Mouse (Mus musculus): ENCODE data around the gene Cabp7. TPM values are rescaled to one million over a fixed set of nuclear protein-coding genes. Genes with fewer than 3 reads are reported as not detected.
A peak's percentile ranks its signal among the peaks of the same experiment; 100 is the strongest.

The Cabp7 gene
- polyA plus RNA-seq, 1 experiment from 2014 or later: 0.19 TPM

- Histone ChIP-seq H3K27me3 (ENCODE audit: control insufficient read depth, insufficient read depth, low read length) (peaks cover 69% of the 10 kb centered on the region), H3K36me3 (ENCODE audit: control insufficient read depth, insufficient read depth, low read length) (no peaks in the 10 kb centered on the region), H3K4me2 (ENCODE audit: low read depth, severe bottlenecking) (no peak overlapping the region), H3K9ac (ENCODE audit: low read length) (no peak overlapping the region), H3K27ac (replicated peaks; ENCODE audit: low read depth, low read length) (no peak overlapping the region), H3K4me3 (ENCODE audit: low read depth, low read length) (no peak overlapping the region), H3K9me3 (ENCODE audit: control insufficient read depth, low read length) (no peaks in the 10 kb centered on the region), H3K4me1 (ENCODE audit: control insufficient read depth, insufficient read depth, low read length) (peaks cover 13% of the 10 kb centered on the region)
- WGBS: 67% methylated on average over 6 of the region's 6 CpGs
- no peak for ATAC-seq (ENCODE audit: insufficient number of reproducible peaks, low FRiP score, low TSS enrichment, low read depth)
- DNase-seq (ENCODE audit: low spot score): no peak
Measured at GRCm38 (mm10) chr11:4744691-4745090, 1.9 kb downstream of the Cabp7 start.

- DNase-seq (ENCODE audit: low spot score) (no peak), ATAC-seq (ENCODE audit: insufficient number of reproducible peaks, low FRiP score, low TSS enrichment, low read depth) (no peak)
- Histone ChIP-seq H3K9me3 (ENCODE audit: control insufficient read depth, low read length) (no peaks in the 10 kb centered on the region), H3K4me2 (ENCODE audit: low read depth, severe bottlenecking) (no peak overlapping the region), H3K9ac (ENCODE audit: low read length) (no peak overlapping the region), H3K4me3 (ENCODE audit: low read depth, low read length) (no peak overlapping the region), H3K36me3 (ENCODE audit: control insufficient read depth, insufficient read depth, low read length) (peaks cover 2% of the 10 kb centered on the region; the same call in 1 of the 2 replicates), H3K27ac (replicated peaks; ENCODE audit: low read depth, low read length) (no peak overlapping the region), H3K27me3 (ENCODE audit: control insufficient read depth, insufficient read depth, low read length) (peaks cover 31% of the 10 kb centered on the region), H3K4me1 (ENCODE audit: control insufficient read depth, insufficient read depth, low read length) (peaks cover under 1% of the 10 kb centered on the region; the same call in 1 of the 2 replicates)
- WGBS: 56% methylated on average over 5 of the region's 5 CpGs
Measured at GRCm38 (mm10) chr11:4740785-4741184, 5.8 kb downstream of the Cabp7 start.

- no peak overlapping the region for H3K4me3 ChIP-seq (ENCODE audit: low read depth, low read length)
- WGBS: 95% methylated on average over 16 of the region's 16 CpGs
- 0 out of 2 replicates have a peak, but pooled peaks cover 2% of the 10 kb centered on the region for H3K4me1 ChIP-seq (ENCODE audit: control insufficient read depth, insufficient read depth, low read length)
- ATAC-seq (ENCODE audit: insufficient number of reproducible peaks, low FRiP score, low TSS enrichment, low read depth): no peak
- no peak overlapping the region for H3K4me2 ChIP-seq (ENCODE audit: low read depth, severe bottlenecking)
- peaks cover 11% of the 10 kb centered on the region for H3K27me3 ChIP-seq (ENCODE audit: control insufficient read depth, insufficient read depth, low read length)
- peaks cover 2% of the 10 kb centered on the region; the same call in 1 of the 2 replicates for H3K36me3 ChIP-seq (ENCODE audit: control insufficient read depth, insufficient read depth, low read length)
- H3K9me3 ChIP-seq (ENCODE audit: control insufficient read depth, low read length): no peaks in the 10 kb centered on the region
- no peak overlapping the region for H3K9ac ChIP-seq (ENCODE audit: low read length)
- no peak overlapping the region for H3K27ac ChIP-seq (replicated peaks; ENCODE audit: low read depth, low read length)
- DNase-seq (ENCODE audit: low spot score): no peak
Measured at GRCm38 (mm10) chr11:4738719-4739118, 7.9 kb downstream of the Cabp7 start.

- Histone ChIP-seq H3K9me3 (ENCODE audit: control insufficient read depth, low read length) (no peaks in the 10 kb centered on the region), H3K27me3 (ENCODE audit: control insufficient read depth, insufficient read depth, low read length) (peaks cover 4% of the 10 kb centered on the region; the same call in 1 of the 2 replicates), H3K4me1 (ENCODE audit: control insufficient read depth, insufficient read depth, low read length) (0 out of 2 replicates have a peak, but pooled peaks cover 2% of the 10 kb centered on the region), H3K27ac (replicated peaks; ENCODE audit: low read depth, low read length) (no peak overlapping the region), H3K4me3 (ENCODE audit: low read depth, low read length) (no peak overlapping the region), H3K9ac (ENCODE audit: low read length) (no peak overlapping the region), H3K36me3 (ENCODE audit: control insufficient read depth, insufficient read depth, low read length) (peaks cover 2% of the 10 kb centered on the region; the same call in 1 of the 2 replicates), H3K4me2 (ENCODE audit: low read depth, severe bottlenecking) (no peak overlapping the region)
- 87% methylated on average over 10 of the region's 10 CpGs for WGBS
- DNase-seq (ENCODE audit: low spot score) (no peak), ATAC-seq (ENCODE audit: insufficient number of reproducible peaks, low FRiP score, low TSS enrichment, low read depth) (no peak)
Measured at GRCm38 (mm10) chr11:4737682-4738081, 8.9 kb downstream of the Cabp7 start.

GRCm38 (mm10) chr11:4736355-4736754 lies 10.2 kb downstream of the Cabp7 start:
- H3K9ac ChIP-seq (ENCODE audit: low read length): no peak overlapping the region
- peaks cover 2% of the 10 kb centered on the region; the same call in 1 of the 2 replicates for H3K36me3 ChIP-seq (ENCODE audit: control insufficient read depth, insufficient read depth, low read length)
- H3K4me1 ChIP-seq (ENCODE audit: control insufficient read depth, insufficient read depth, low read length): 0 out of 2 replicates have a peak, but pooled peaks cover 2% of the 10 kb centered on the region
- DNase-seq (ENCODE audit: low spot score) (no peak), ATAC-seq (ENCODE audit: insufficient number of reproducible peaks, low FRiP score, low TSS enrichment, low read depth) (0 out of 2 replicates have a peak, but pooled peaks have one; percentile 6)
- no peak overlapping the region for H3K27ac ChIP-seq (replicated peaks; ENCODE audit: low read depth, low read length)
- no peaks in the 10 kb centered on the region for H3K9me3 ChIP-seq (ENCODE audit: control insufficient read depth, low read length)
- H3K27me3 ChIP-seq (ENCODE audit: control insufficient read depth, insufficient read depth, low read length): no peaks in the 10 kb centered on the region
- H3K4me3 ChIP-seq (ENCODE audit: low read depth, low read length): no peak overlapping the region
- no peak overlapping the region for H3K4me2 ChIP-seq (ENCODE audit: low read depth, severe bottlenecking)
- WGBS: 47% methylated on average over 6 of the region's 6 CpGs

GRCm38 (mm10) chr11:4734179-4734578 lies 12.4 kb downstream of the Cabp7 start:
- Histone ChIP-seq H3K4me1 (ENCODE audit: control insufficient read depth, insufficient read depth, low read length) (0 out of 2 replicates have a peak, but pooled peaks cover 2% of the 10 kb centered on the region), H3K36me3 (ENCODE audit: control insufficient read depth, insufficient read depth, low read length) (peaks cover 2% of the 10 kb centered on the region; the same call in 1 of the 2 replicates), H3K9ac (ENCODE audit: low read length) (no peak overlapping the region), H3K27me3 (ENCODE audit: control insufficient read depth, insufficient read depth, low read length) (no peaks in the 10 kb centered on the region), H3K9me3 (ENCODE audit: control insufficient read depth, low read length) (no peaks in the 10 kb centered on the region), H3K4me2 (ENCODE audit: low read depth, severe bottlenecking) (no peak overlapping the region), H3K4me3 (ENCODE audit: low read depth, low read length) (no peak overlapping the region), H3K27ac (replicated peaks; ENCODE audit: low read depth, low read length) (no peak overlapping the region)
- DNase-seq (ENCODE audit: low spot score) (peak; percentile 45), ATAC-seq (ENCODE audit: insufficient number of reproducible peaks, low FRiP score, low TSS enrichment, low read depth) (no peak)
- 38% methylated on average over 12 of the region's 12 CpGs for WGBS

GRCm38 (mm10) chr11:4731781-4732180 lies 14.8 kb downstream of the Cabp7 start:
- ATAC-seq (ENCODE audit: insufficient number of reproducible peaks, low FRiP score, low TSS enrichment, low read depth) (no peak), DNase-seq (ENCODE audit: low spot score) (no peak)
- Histone ChIP-seq H3K9ac (ENCODE audit: low read length) (no peak overlapping the region), H3K4me2 (ENCODE audit: low read depth, severe bottlenecking) (no peak overlapping the region), H3K36me3 (ENCODE audit: control insufficient read depth, insufficient read depth, low read length) (no peaks in the 10 kb centered on the region), H3K27ac (replicated peaks; ENCODE audit: low read depth, low read length) (no peak overlapping the region), H3K9me3 (ENCODE audit: control insufficient read depth, low read length) (no peaks in the 10 kb centered on the region), H3K4me3 (ENCODE audit: low read depth, low read length) (no peak overlapping the region), H3K27me3 (ENCODE audit: control insufficient read depth, insufficient read depth, low read length) (no peaks in the 10 kb centered on the region), H3K4me1 (ENCODE audit: control insufficient read depth, insufficient read depth, low read length) (0 out of 2 replicates have a peak, but pooled peaks cover 2% of the 10 kb centered on the region)
- WGBS: 61% methylated on average over 7 of the region's 7 CpGs

- H3K4me2 ChIP-seq (ENCODE audit: low read depth, severe bottlenecking): no peak overlapping the region
- 71% methylated on average over 5 of the region's 5 CpGs for WGBS
- no peaks in the 10 kb centered on the region for H3K9me3 ChIP-seq (ENCODE audit: control insufficient read depth, low read length)
- no peak overlapping the region for H3K27ac ChIP-seq (replicated peaks; ENCODE audit: low read depth, low read length)
- no peaks in the 10 kb centered on the region for H3K27me3 ChIP-seq (ENCODE audit: control insufficient read depth, insufficient read depth, low read length)
- no peak for ATAC-seq (ENCODE audit: insufficient number of reproducible peaks, low FRiP score, low TSS enrichment, low read depth)
- no peak overlapping the region for H3K9ac ChIP-seq (ENCODE audit: low read length)
- no peaks in the 10 kb centered on the region for H3K36me3 ChIP-seq (ENCODE audit: control insufficient read depth, insufficient read depth, low read length)
- no peak overlapping the region for H3K4me3 ChIP-seq (ENCODE audit: low read depth, low read length)
- 0 out of 2 replicates have a peak, but pooled peaks cover 2% of the 10 kb centered on the region for H3K4me1 ChIP-seq (ENCODE audit: control insufficient read depth, insufficient read depth, low read length)
- no peak for DNase-seq (ENCODE audit: low spot score)
Measured at GRCm38 (mm10) chr11:4730913-4731312, 15.7 kb downstream of the Cabp7 start.

GRCm38 (mm10) chr11:4730096-4730495 lies 16.5 kb downstream of the Cabp7 start:
- Histone ChIP-seq H3K27me3 (ENCODE audit: control insufficient read depth, insufficient read depth, low read length) (no peaks in the 10 kb centered on the region), H3K9ac (ENCODE audit: low read length) (no peak overlapping the region), H3K9me3 (ENCODE audit: control insufficient read depth, low read length) (no peaks in the 10 kb centered on the region), H3K4me1 (ENCODE audit: control insufficient read depth, insufficient read depth, low read length) (0 out of 2 replicates have a peak, but pooled peaks cover under 1% of the 10 kb centered on the region), H3K4me3 (ENCODE audit: low read depth, low read length) (no peak overlapping the region), H3K27ac (replicated peaks; ENCODE audit: low read depth, low read length) (no peak overlapping the region), H3K36me3 (ENCODE audit: control insufficient read depth, insufficient read depth, low read length) (no peaks in the 10 kb centered on the region), H3K4me2 (ENCODE audit: low read depth, severe bottlenecking) (no peak overlapping the region)
- no peak for DNase-seq (ENCODE audit: low spot score)
- 77% methylated on average over 6 of the region's 6 CpGs for WGBS
- no peak for ATAC-seq (ENCODE audit: insufficient number of reproducible peaks, low FRiP score, low TSS enrichment, low read depth)
